Mouse (Mus musculus) cortical plate, adult 2 months (tissue): ENCODE measurements around the gene Arpc2.

Experiments
- CTCF ChIP-seq: fragments of 200-500 bp; IDR thresholded peaks from 2 replicates; pipeline ENCODE4 v1.5.1; 2011; ENCODE audit warnings: mild to moderate bottlenecking, control low read depth, low read length; ENCODE audit not compliant: insufficient read depth; ENCODE audit errors: extremely low read depth
- POLR2A ChIP-seq: fragments of 200-500 bp; IDR thresholded peaks from 2 replicates; pipeline ENCODE4 v1.6.1; 2011; ENCODE audit warnings: mild to moderate bottlenecking, low read length, control low read depth; ENCODE audit not compliant: insufficient read depth; ENCODE audit errors: extremely low read depth

GRCm38 (mm10) chr1:74239162-74239561, 3.3 kb downstream of the Arpc2 start:
- TF ChIP-seq POLR2A (no peak), CTCF (no peak)
